In the genomic region with DNA sequence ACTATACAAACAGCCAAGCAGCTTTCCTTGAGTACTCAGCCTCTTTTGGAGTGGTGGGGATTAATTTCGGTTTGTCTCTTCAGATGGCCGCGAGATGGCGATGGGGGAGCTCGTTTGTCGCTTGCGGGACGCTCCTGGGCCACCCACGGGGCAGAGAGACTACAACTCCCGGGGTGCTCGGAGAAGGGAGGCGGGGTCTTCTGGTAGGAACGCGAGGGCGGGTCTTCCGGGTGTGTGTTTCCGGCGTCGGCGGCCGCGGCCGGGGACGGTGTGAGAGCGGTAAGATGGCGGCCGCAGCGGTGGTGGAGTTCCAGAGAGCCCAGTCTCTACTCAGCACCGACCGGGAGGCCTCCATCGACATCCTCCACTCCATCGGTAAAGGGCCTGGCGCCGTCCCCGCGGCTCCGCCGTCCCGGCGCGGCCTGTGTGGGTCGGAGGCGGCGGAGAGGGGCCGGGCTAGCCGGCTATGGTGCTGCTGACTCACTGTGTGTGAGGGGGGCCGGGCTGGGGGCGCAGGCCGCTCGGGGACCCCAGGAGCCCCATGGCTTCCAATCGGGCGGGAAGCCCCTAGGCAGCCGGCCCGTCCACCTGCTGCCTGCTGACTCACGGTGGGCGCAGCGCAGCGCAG, we compare ENCODE assay signal across 8 mouse cellular contexts. TPM values are rescaled to one million over a fixed set of nuclear protein-coding genes. Genes with fewer than 3 reads are reported as not detected.
DNase-seq lines count a peak whose midpoint lies in the region; ATAC-seq and TF ChIP-seq lines count a peak whose summit lies in the region.

A gene (plus strand): TSS at position 235 of the 628 bp plus-strand sequence.

- H3K9me3 ChIP-seq in forebrain, embryonic 10.5 days: no peaks in the 10 kb centered on the region
- H3K9me3 ChIP-seq in heart, embryonic 15.5 days (replicated peaks): no peaks in the 10 kb centered on the region
- H3K9me3 ChIP-seq in liver, embryonic 14.5 days (ENCODE audit: control insufficient read depth, low read length): no peaks in the 10 kb centered on the region
- no peaks in the 10 kb centered on the region for H3K9me3 ChIP-seq in neural tube, embryonic 11.5 days (ENCODE audit: control insufficient read depth, low read length)
- no peaks in the 10 kb centered on the region for H3K9me3 ChIP-seq in stomach, postnatal 0 days (ENCODE audit: control insufficient read depth, low read length)

- H3K27me3 ChIP-seq in forebrain, embryonic 10.5 days (ENCODE audit: poor library complexity, severe bottlenecking): no peaks in the 10 kb centered on the region
- no peaks in the 10 kb centered on the region for H3K27me3 ChIP-seq in heart, embryonic 15.5 days
- H3K27me3 ChIP-seq in liver, embryonic 14.5 days (ENCODE audit: control insufficient read depth, insufficient read depth, low read length): no peaks in the 10 kb centered on the region
- H3K27me3 ChIP-seq in neural tube, embryonic 11.5 days (ENCODE audit: control insufficient read depth, insufficient read depth, low read length): no peaks in the 10 kb centered on the region
- no peaks in the 10 kb centered on the region for H3K27me3 ChIP-seq in stomach, postnatal 0 days (ENCODE audit: control insufficient read depth, insufficient read depth, low read length)

- peaks cover 15% of the 10 kb centered on the region for H3K4me1 ChIP-seq in forebrain, embryonic 10.5 days
- H3K4me1 ChIP-seq in heart, embryonic 15.5 days (replicated peaks): peaks cover 5% of the 10 kb centered on the region
- H3K4me1 ChIP-seq in liver, embryonic 14.5 days (replicated peaks; ENCODE audit: control insufficient read depth in 2 of 2, insufficient read depth in 2 of 2, low read length in 1 of 2): peaks cover 4 to 5% of the 10 kb centered on the region in 2 experiments
- H3K4me1 ChIP-seq in neural tube, embryonic 11.5 days (ENCODE audit: control insufficient read depth, insufficient read depth, low read length): peaks cover 8% of the 10 kb centered on the region; the same call in 1 of the 2 replicates
- no peaks in the 10 kb centered on the region for H3K4me1 ChIP-seq in stomach, postnatal 0 days (replicated peaks; ENCODE audit: control insufficient read depth, insufficient read depth)

- WGBS in forebrain, embryonic 10.5 days: under 1% methylated on average over 55 of the region's 58 CpGs
- WGBS in heart, embryonic 15.5 days: under 1% methylated on average over 55 of the region's 58 CpGs
- WGBS in liver, embryonic 14.5 days (ENCODE audit: insufficient replicate concordance): under 1% methylated on average over 56 of the region's 58 CpGs
- under 1% methylated on average over 54 of the region's 58 CpGs for WGBS in neural tube, embryonic 11.5 days
- WGBS in stomach, postnatal 0 days: 0% methylated on average over 54 of the region's 58 CpGs

- H3K4me2 ChIP-seq in heart, embryonic 15.5 days: peak within 1 kb of the TSS; percentile 76
- H3K4me2 ChIP-seq in liver, embryonic 14.5 days (ENCODE audit: low read depth): peak within 1 kb of the TSS; percentile 79
- H3K4me2 ChIP-seq in neural tube, embryonic 11.5 days (ENCODE audit: low read depth): peak within 1 kb of the TSS; percentile 85
- peak within 1 kb of the TSS; percentile 71 for H3K4me2 ChIP-seq in stomach, postnatal 0 days (replicated peaks; ENCODE audit: low read depth)

- H3K9ac ChIP-seq in heart, embryonic 15.5 days: peak within 1 kb of the TSS; percentile 99
- peak within 1 kb of the TSS; percentile 94 for H3K9ac ChIP-seq in liver, embryonic 14.5 days (replicated peaks)
- H3K9ac ChIP-seq in neural tube, embryonic 11.5 days (ENCODE audit: low read length): peak within 1 kb of the TSS; percentile 93
- H3K9ac ChIP-seq in stomach, postnatal 0 days (ENCODE audit: low read length): peak within 1 kb of the TSS; percentile 97

- no peak for TF ChIP-seq EP300 in liver, embryonic 14.5 days (IDR thresholded peaks at IDR 0.05; ENCODE audit: low read depth)
- no peak for TF ChIP-seq EP300 in stomach, postnatal 0 days (optimal IDR thresholded peaks at IDR 0.05)

- H3K36me3 ChIP-seq in forebrain, embryonic 10.5 days (replicated peaks): peaks cover 23% of the 10 kb centered on the region
- peaks cover 17% of the 10 kb centered on the region for H3K36me3 ChIP-seq in heart, embryonic 15.5 days
- peaks cover 18% of the 10 kb centered on the region for H3K36me3 ChIP-seq in liver, embryonic 14.5 days (replicated peaks; ENCODE audit: control insufficient read depth, insufficient read depth, low read depth)
- H3K36me3 ChIP-seq in neural tube, embryonic 11.5 days (ENCODE audit: control insufficient read depth, insufficient read depth, low read length): peaks cover 8% of the 10 kb centered on the region
- H3K36me3 ChIP-seq in stomach, postnatal 0 days (ENCODE audit: control insufficient read depth, insufficient read depth, low read length): no peaks in the 10 kb centered on the region

- H3K27ac ChIP-seq in forebrain, embryonic 10.5 days: peak within 1 kb of the TSS; percentile 97
- H3K27ac ChIP-seq in heart, embryonic 15.5 days: peak within 1 kb of the TSS; percentile 92
- H3K27ac ChIP-seq in liver, embryonic 14.5 days: peak within 1 kb of the TSS; percentile 61
- peak within 1 kb of the TSS; percentile 72 for H3K27ac ChIP-seq in neural tube, embryonic 11.5 days (ENCODE audit: low read depth, low read length)
- H3K27ac ChIP-seq in stomach, postnatal 0 days (replicated peaks): peak within 1 kb of the TSS; percentile 93

- peak; percentile 90 for TF ChIP-seq CTCF in liver, embryonic 14.5 days (IDR thresholded peaks at IDR 0.05; ENCODE audit: low read depth)
- TF ChIP-seq CTCF in stomach, postnatal 0 days (IDR thresholded peaks at IDR 0.05; ENCODE audit: low read depth): peak; percentile 86

- DNase-seq in CD8-positive naive resting alpha-beta T cell, adult 2 months (ENCODE audit: low read depth in 2 of 2, low spot score in 2 of 2): peak; percentile 93 to 95
- DNase-seq in c-Kit-positive CD71-negative TER-119-negative erythroid progenitor cells, embryonic 14.5 days (ENCODE audit: low read depth): peak; percentile 92
- peak; percentile 96 for DNase-seq in forebrain, embryonic 10.5 days (ENCODE audit: extremely low spot score, low spot score)
- peak; percentile 97 to 98 for DNase-seq in kidney, postnatal 25 days
- DNase-seq in liver, embryonic 14.5 days (ENCODE audit: low read depth in 3 of 3, low spot score in 3 of 3): peak; percentile 91 to 92 (median 92)
- DNase-seq in neural tube, embryonic 11.5 days (ENCODE audit: low spot score): peak; percentile 98
- peak; percentile 96 for DNase-seq in stomach, postnatal 0 days (ENCODE audit: low spot score)

- peak; percentile 98 for ATAC-seq in heart, embryonic 15.5 days (replicated peaks; ENCODE audit: insufficient number of reproducible peaks, insufficient read depth, low FRiP score, low read depth)
- peak; percentile 99 for ATAC-seq in liver, embryonic 14.5 days (ENCODE audit: insufficient read depth)
- peak; percentile 99 for ATAC-seq in neural tube, embryonic 11.5 days (ENCODE audit: insufficient read depth, low FRiP score, low TSS enrichment)
- peak; percentile 99 for ATAC-seq in stomach, postnatal 0 days (ENCODE audit: low FRiP score, low TSS enrichment)

- H3K4me3 ChIP-seq in forebrain, embryonic 10.5 days: peak within 1 kb of the TSS; percentile 77
- H3K4me3 ChIP-seq in heart, embryonic 15.5 days: peak within 1 kb of the TSS; percentile 99
- peak within 1 kb of the TSS; percentile 75 to 85 for H3K4me3 ChIP-seq in liver, embryonic 14.5 days (ENCODE audit: insufficient read depth in 1 of 2, low read depth in 2 of 2, low read length in 2 of 2)
- H3K4me3 ChIP-seq in neural tube, embryonic 11.5 days (ENCODE audit: low read depth, low read length): peak within 1 kb of the TSS; percentile 88
- H3K4me3 ChIP-seq in stomach, postnatal 0 days (ENCODE audit: low read depth, low read length): peak within 1 kb of the TSS; percentile 98

RNA-seq across cellular contexts. Expression of the gene that starts here (rescaled TPM):
- polyA plus RNA-seq in forebrain, embryonic 10.5 days (2016; fragmentation: Nextera tagmentation; extraction: Ambion mirVana): 414 and 424 TPM in 2 replicates
- polyA plus RNA-seq in heart, embryonic 15.5 days (2015; fragmentation: Nextera tagmentation; extraction: Ambion mirVana): 177 and 193 TPM in 2 replicates
- 35.6 and 56.8 TPM in 2 replicates for polyA plus RNA-seq in liver, embryonic 14.5 days (2012; rRNA removed)
- polyA plus RNA-seq in liver, embryonic 14.5 days (2014; fragmentation: Nextera tagmentation; extraction: Ambion mirVana): 152 and 155 TPM in 2 replicates
- polyA plus RNA-seq in neural tube, embryonic 11.5 days (2014; fragmentation: Nextera tagmentation; extraction: Ambion mirVana): 307 and 313 TPM in 2 replicates
- polyA plus RNA-seq in stomach, postnatal 0 days (2015; fragmentation: Nextera tagmentation; extraction: Ambion mirVana): 189 and 211 TPM in 2 replicates

Comparison
In these comparisons a context has a peak if more than half of its experiments do, and no peak if none do; other contexts are left out.
1. Peak in every context shown above with its lines: DNase-seq, ATAC-seq, H3K4me3 ChIP-seq and H3K27ac ChIP-seq.